Mouse (Mus musculus) forebrain, postnatal 0 days (tissue): ENCODE data around the gene Med16. TPM values are rescaled to one million over a fixed set of nuclear protein-coding genes. Genes with fewer than 3 reads are reported as not detected.

Experiments
- ATAC-seq: fragments of 200-750 bp; cut with Nextera tagmentation; 2 replicates; pipeline ENCODE4 v1.8.0; 2017; ENCODE audit warnings: mild to moderate bottlenecking, moderate library complexity
- DNase-seq: peaks from one replicate; pipeline ENCODE4 v3.0.0-alpha.2; 2015
- H3K27ac ChIP-seq: fragments of 300-500 bp; sonication (generic); 2 replicates; pipeline ENCODE4 v1.5.1; 2014; ENCODE audit warnings: low read depth, mild to moderate bottlenecking, antibody characterized with exemption, low read length, moderate library complexity, mixed read lengths
- H3K27me3 ChIP-seq: fragments of 300-500 bp; sonication (generic); 2 replicates; pipeline ENCODE4 v1.6.1; 2014; ENCODE audit warnings: mild to moderate bottlenecking, low read length, mixed read lengths; ENCODE audit not compliant: insufficient read depth
- H3K36me3 ChIP-seq: fragments of 300-500 bp; sonication (generic); 2 replicates; pipeline ENCODE4 v1.6.1; 2014; ENCODE audit warnings: mild to moderate bottlenecking, moderate library complexity; ENCODE audit not compliant: insufficient read depth
- H3K4me1 ChIP-seq: fragments of 300-500 bp; sonication (generic); 2 replicates; pipeline ENCODE4 v1.6.1; 2014; ENCODE audit warnings: antibody characterized with exemption; ENCODE audit not compliant: insufficient read depth
- H3K4me2 ChIP-seq: fragments of 300-500 bp; sonication (generic); 2 replicates; pipeline ENCODE4 v1.6.1; 2014; ENCODE audit warnings: low read depth, mild to moderate bottlenecking, moderate library complexity
- H3K4me3 ChIP-seq: fragments of 300-500 bp; sonication (generic); 2 replicates; pipeline ENCODE4 v1.5.1; 2014; ENCODE audit warnings: low read depth, low read length, mixed read lengths
- H3K9ac ChIP-seq: fragments of 300-500 bp; sonication (generic); 2 replicates; pipeline ENCODE4 v1.6.1; 2014; ENCODE audit warnings: mild to moderate bottlenecking
- H3K9me3 ChIP-seq: fragments of 300-500 bp; sonication (generic); 2 replicates; pipeline ENCODE4 v1.6.1; 2016; ENCODE audit warnings: low read length
- CTCF ChIP-seq: sonication (generic); IDR thresholded peaks from 2 replicates; pipeline ENCODE4 v1.5.1; 2016; ENCODE audit warnings: antibody characterized with exemption, control low read depth, low read depth
- WGBS: fragments of 180-500 bp; shearing (Covaris S2); extraction: QIAGEN DNeasy Blood & Tissue Kit; methylation state at CpG from one replicate; pipeline ENCODE4 v1.1.7; 2014; 5-methylcytosine and 5-hydroxymethylcytosine counted together
- polyA plus RNA-seq: library from polyadenylated mRNA; unstranded; fragments of >200 nt; fragmentation: Nextera tagmentation; extraction: Ambion mirVana; gene quantifications from 2 replicates; pipeline ENCODE4 v1.2.1, GENCODE M21; 2015
- total RNA-seq: library from RNA; depleted of rRNA; stranded (reverse); fragments of >200 nt; gene quantifications from 2 replicates; pipeline ENCODE4 v1.2.3, GENCODE M21; 2014

Med16 gene
- total and polyA plus RNA-seq, 2 experiments from 2014 or later = 56.0 to 60.9 TPM

- ATAC-seq (peak; percentile 71), DNase-seq (peak; percentile 83)
- 17% methylated on average over 14 of the region's 14 CpGs for WGBS
- peak overlapping the region; percentile 45 for H3K4me2 ChIP-seq
- H3K27ac ChIP-seq = peak overlapping the region; percentile 97
- H3K9me3 ChIP-seq = no peaks in the 10 kb centered on the region
- peak overlapping the region; percentile 69 for H3K4me3 ChIP-seq
- TF ChIP-seq CTCF = no peak
- H3K27me3 ChIP-seq = no peaks in the 10 kb centered on the region
- H3K9ac ChIP-seq = peak overlapping the region; percentile 94
- H3K4me1 ChIP-seq = peaks cover 3% of the 10 kb centered on the region; the same call in 1 of the 2 replicates
- H3K36me3 ChIP-seq = peaks cover 38% of the 10 kb centered on the region
Measured at GRCm38 (mm10) chr10:79909092-79909922, 584 bp upstream of the Med16 start.

GRCm38 (mm10) chr10:79907415-79907814, 1.3 kb downstream of the Med16 start:
- DNase-seq = no peak
- ATAC-seq = no peak

GRCm38 (mm10) chr10:79906712-79907111, 2.0 kb downstream of the Med16 start:
- H3K27ac ChIP-seq = no peak overlapping the region
- H3K9me3 ChIP-seq = no peaks in the 10 kb centered on the region
- ATAC-seq = no peak
- 89% methylated on average over 9 of the region's 9 CpGs for WGBS
- peaks cover 47% of the 10 kb centered on the region for H3K36me3 ChIP-seq
- no peaks in the 10 kb centered on the region for H3K27me3 ChIP-seq
- no peak for DNase-seq
- no peak for TF ChIP-seq CTCF
- H3K4me2 ChIP-seq = no peak overlapping the region
- peaks cover 3% of the 10 kb centered on the region; the same call in 1 of the 2 replicates for H3K4me1 ChIP-seq
- H3K9ac ChIP-seq = no peak overlapping the region
- H3K4me3 ChIP-seq = no peak overlapping the region

More at GRCm38 (mm10) chr10:79907415-79907814, 1.3 kb downstream of the Med16 start:
- Histone ChIP-seq H3K27ac (no peak overlapping the region), H3K4me2 (no peak overlapping the region), H3K4me3 (no peak overlapping the region), H3K9ac (no peak overlapping the region), H3K36me3 (peaks cover 47% of the 10 kb centered on the region), H3K27me3 (no peaks in the 10 kb centered on the region), H3K9me3 (no peaks in the 10 kb centered on the region), H3K4me1 (peaks cover 3% of the 10 kb centered on the region; the same call in 1 of the 2 replicates)
- TF ChIP-seq CTCF = no peak
- 92% methylated on average over 10 of the region's 10 CpGs for WGBS

GRCm38 (mm10) chr10:79900951-79901410, 7.7 kb downstream of the Med16 start:
- no peaks in the 10 kb centered on the region for H3K9me3 ChIP-seq
- peak; percentile 61 for TF ChIP-seq CTCF
- peak overlapping the region; percentile 40; the same call in 1 of the 2 replicates for H3K27ac ChIP-seq
- DNase-seq (peak; percentile 59), ATAC-seq (peak; percentile 88)
- H3K36me3 ChIP-seq = peaks cover 61% of the 10 kb centered on the region
- WGBS = 10% methylated on average over 2 of the region's 2 CpGs
- H3K27me3 ChIP-seq = no peaks in the 10 kb centered on the region
- no peak overlapping the region for H3K4me3 ChIP-seq
- H3K9ac ChIP-seq = no peak overlapping the region
- H3K4me2 ChIP-seq = no peak overlapping the region
- H3K4me1 ChIP-seq = no peaks in the 10 kb centered on the region

- Histone ChIP-seq H3K4me1 (no peaks in the 10 kb centered on the region), H3K4me3 (no peak overlapping the region), H3K9ac (no peak overlapping the region), H3K4me2 (no peak overlapping the region), H3K9me3 (no peaks in the 10 kb centered on the region), H3K27ac (no peak overlapping the region), H3K36me3 (peaks cover 53% of the 10 kb centered on the region), H3K27me3 (no peaks in the 10 kb centered on the region)
- ATAC-seq = no peak
- no peak for TF ChIP-seq CTCF
- DNase-seq = no peak
- WGBS = 54% methylated on average over 20 of the region's 20 CpGs
Measured at GRCm38 (mm10) chr10:79897316-79898245, 11.1 kb downstream of the Med16 start.

- Histone ChIP-seq H3K4me2 (no peak overlapping the region), H3K27ac (no peak overlapping the region), H3K9ac (no peak overlapping the region), H3K4me3 (no peak overlapping the region), H3K4me1 (no peaks in the 10 kb centered on the region), H3K9me3 (no peaks in the 10 kb centered on the region), H3K36me3 (peaks cover 48% of the 10 kb centered on the region), H3K27me3 (no peaks in the 10 kb centered on the region)
- no peak for TF ChIP-seq CTCF
- no peak for ATAC-seq
- WGBS = 84% methylated on average over 13 of the region's 13 CpGs
- no peak for DNase-seq
Measured at GRCm38 (mm10) chr10:79896814-79897213, 11.9 kb downstream of the Med16 start.
